Mouse (Mus musculus) right cerebral cortex, postnatal 10 days (tissue): ENCODE measurements around the gene Ccdc174.

ENCODE experiments used
- DNase-seq, 2 experiments: peaks; one replicate each; pipeline ENCODE4 v3.0.0; 2021; ENCODE audit warnings: low spot score in 2 of 2

Ccdc174 gene

GRCm38 (mm10) chr6:91917716-91918115 lies 39.9 kb downstream of the Ccdc174 start:
- DNase-seq: no peak

- no peak for DNase-seq
These were observed 53.4 kb downstream of the Ccdc174 start for GRCm38 (mm10) chr6:91931231-91931630.

- DNase-seq: no peak
These were observed 60.6 kb downstream of the Ccdc174 start for GRCm38 (mm10) chr6:91938491-91938890.

GRCm38 (mm10) chr6:91948426-91948825 lies 70.6 kb downstream of the Ccdc174 start:
- no peak for DNase-seq
